Mouse (Mus musculus) liver, embryonic 15.5 days (tissue): Measurements from ENCODE around the gene Dennd4a. TPM values are rescaled to one million over a fixed set of nuclear protein-coding genes. Genes with fewer than 3 reads are reported as not detected.
A peak's percentile ranks its signal among the peaks of the same experiment; 100 is the strongest.
"Not testable (repeated sequence)": the region's sequence is repeated elsewhere in the genome, so short reads cannot be mapped to it uniquely, and the experiment has no call there.

Experiments
- ATAC-seq: fragments of 200-750 bp; cut with Nextera tagmentation; 2 replicates; pipeline ENCODE4 v1.8.0; 2017; ENCODE audit warnings: moderate number of reproducible peaks, mild to moderate bottlenecking, moderate library complexity; ENCODE audit not compliant: insufficient read depth
- H3K27ac ChIP-seq: fragments of 300-500 bp; sonication (generic); replicated peaks from 2 replicates; pipeline ENCODE4 v1.5.1; 2015; ENCODE audit warnings: mild to moderate bottlenecking, inconsistent platforms
- H3K27me3 ChIP-seq: fragments of 300-500 bp; sonication (generic); 2 replicates; pipeline ENCODE4 v1.6.1; 2015; ENCODE audit warnings: mild to moderate bottlenecking, inconsistent platforms
- H3K36me3 ChIP-seq: fragments of 300-500 bp; sonication (generic); replicated peaks from 2 replicates; pipeline ENCODE4 v1.6.1; 2015; ENCODE audit warnings: moderate library complexity, mild to moderate bottlenecking, inconsistent platforms
- H3K4me1 ChIP-seq: fragments of 300-500 bp; sonication (generic); replicated peaks from 2 replicates; pipeline ENCODE4 v1.6.1; 2015; ENCODE audit warnings: inconsistent platforms
- H3K4me2 ChIP-seq: fragments of 300-500 bp; sonication (generic); 2 replicates; pipeline ENCODE4 v1.6.1; 2015; ENCODE audit warnings: moderate library complexity, mild to moderate bottlenecking, inconsistent platforms
- H3K4me3 ChIP-seq: fragments of 300-500 bp; sonication (generic); replicated peaks from 2 replicates; pipeline ENCODE4 v1.5.1; 2015; ENCODE audit warnings: mild to moderate bottlenecking, inconsistent platforms
- H3K9ac ChIP-seq: fragments of 300-500 bp; sonication (generic); 2 replicates; pipeline ENCODE4 v1.6.1; 2015; ENCODE audit warnings: moderate library complexity, mild to moderate bottlenecking, inconsistent platforms
- H3K9me3 ChIP-seq: fragments of 300-500 bp; sonication (generic); replicated peaks from 2 replicates; pipeline ENCODE4 v1.6.1; 2016; ENCODE audit warnings: inconsistent platforms
- WGBS: fragments of 180-500 bp; shearing (Covaris S2); methylation state at CpG from one replicate; pipeline ENCODE4 v1.1.7; 2015; ENCODE audit warnings: mixed read lengths; ENCODE audit not compliant: insufficient replicate concordance; 5-methylcytosine and 5-hydroxymethylcytosine counted together
- polyA plus RNA-seq: library from polyadenylated mRNA; unstranded; fragments of >200 nt; fragmentation: Nextera tagmentation; extraction: Ambion mirVana; gene quantifications from 2 replicates; pipeline ENCODE4 v1.2.1, GENCODE M21; 2015

Gene Dennd4a
- polyA plus RNA-seq, 1 experiment from 2014 or later, result 34.2 TPM

GRCm38 (mm10) chr9:64814273-64814672 is 3.1 kb downstream of the Dennd4a start:
- H3K27me3 ChIP-seq, result no peaks in the 10 kb centered on the region
- no peaks in the 10 kb centered on the region for H3K9me3 ChIP-seq
- peak overlapping the region; percentile 8; the same call in 1 of the 2 replicates for H3K9ac ChIP-seq
- H3K4me1 ChIP-seq, result peaks cover 60% of the 10 kb centered on the region
- 67% methylated on average over 6 of the region's 6 CpGs for WGBS
- peaks cover 22% of the 10 kb centered on the region for H3K36me3 ChIP-seq
- ATAC-seq, result 0 out of 2 replicates have a peak, but pooled peaks have one; percentile 1
- H3K4me3 ChIP-seq, result peak overlapping the region; percentile 93
- peak overlapping the region; percentile 48 for H3K4me2 ChIP-seq
- peak overlapping the region; percentile 77 for H3K27ac ChIP-seq

GRCm38 (mm10) chr9:64819686-64820085 is 8.5 kb downstream of the Dennd4a start:
- not testable (repeated sequence) for ATAC-seq, H3K9me3 ChIP-seq, H3K4me3 ChIP-seq, H3K9ac ChIP-seq, H3K27me3 ChIP-seq, H3K4me2 ChIP-seq, H3K27ac ChIP-seq
- WGBS, result 90% methylated on average over 4 of the region's 4 CpGs
- Histone ChIP-seq H3K36me3 (peaks cover 15% of the 10 kb centered on the region; the same call in 1 of the 2 replicates), H3K4me1 (peaks cover 68% of the 10 kb centered on the region)

- H3K9ac ChIP-seq, result no peak overlapping the region
- H3K4me3 ChIP-seq, result no peak overlapping the region
- no peak overlapping the region for H3K27ac ChIP-seq
- no peak for ATAC-seq
- H3K4me1 ChIP-seq, result peaks cover 69% of the 10 kb centered on the region
- 70% methylated on average over 3 of the region's 3 CpGs for WGBS
- H3K27me3 ChIP-seq, result no peaks in the 10 kb centered on the region
- H3K9me3 ChIP-seq, result no peaks in the 10 kb centered on the region
- no peak overlapping the region for H3K4me2 ChIP-seq
- peaks cover 15% of the 10 kb centered on the region; the same call in 1 of the 2 replicates for H3K36me3 ChIP-seq
Observed at GRCm38 (mm10) chr9:64820086-64820795, 9.1 kb downstream of the Dennd4a start.

GRCm38 (mm10) chr9:64822235-64822634 is 11.1 kb downstream of the Dennd4a start:
- H3K4me3 ChIP-seq, result no peak overlapping the region
- peaks cover 23% of the 10 kb centered on the region for H3K36me3 ChIP-seq
- 0 out of 2 replicates have a peak overlapping the region, but pooled peaks have one; percentile 24 for H3K27ac ChIP-seq
- WGBS, result 59% methylated on average over 7 of the region's 7 CpGs
- H3K4me2 ChIP-seq, result peak overlapping the region; percentile 29
- no peak for ATAC-seq
- no peaks in the 10 kb centered on the region for H3K9me3 ChIP-seq
- H3K9ac ChIP-seq, result no peak overlapping the region
- H3K4me1 ChIP-seq, result peaks cover 68% of the 10 kb centered on the region
- no peaks in the 10 kb centered on the region for H3K27me3 ChIP-seq

- no peak for ATAC-seq
- peaks cover 69% of the 10 kb centered on the region for H3K4me1 ChIP-seq
- no peaks in the 10 kb centered on the region for H3K9me3 ChIP-seq
- no peak overlapping the region for H3K4me3 ChIP-seq
- H3K4me2 ChIP-seq, result no peak overlapping the region
- H3K27me3 ChIP-seq, result no peaks in the 10 kb centered on the region
- no peak overlapping the region for H3K9ac ChIP-seq
- 52% methylated on average over 5 of the region's 5 CpGs for WGBS
- H3K27ac ChIP-seq, result peak overlapping the region; percentile 3; the same call in 1 of the 2 replicates
- H3K36me3 ChIP-seq, result peaks cover 28% of the 10 kb centered on the region
Observed at GRCm38 (mm10) chr9:64824389-64825008, 13.4 kb downstream of the Dennd4a start.

- Histone ChIP-seq H3K9me3 (no peaks in the 10 kb centered on the region), H3K27ac (peak overlapping the region; percentile 61), H3K27me3 (no peaks in the 10 kb centered on the region), H3K4me3 (no peak overlapping the region), H3K36me3 (peaks cover 36% of the 10 kb centered on the region), H3K4me1 (peaks cover 74% of the 10 kb centered on the region), H3K4me2 (peak overlapping the region; percentile 25), H3K9ac (no peak overlapping the region)
- ATAC-seq, result no peak
- 12% methylated on average over 6 of the region's 6 CpGs for WGBS
Observed at GRCm38 (mm10) chr9:64830092-64830618, 19.0 kb downstream of the Dennd4a start.

GRCm38 (mm10) chr9:64830641-64831040 is 19.5 kb downstream of the Dennd4a start:
- peak overlapping the region; percentile 61 for H3K27ac ChIP-seq
- no peak for ATAC-seq
- peaks cover 37% of the 10 kb centered on the region for H3K36me3 ChIP-seq
- peak overlapping the region; percentile 25; the same call in 1 of the 2 replicates for H3K4me2 ChIP-seq
- H3K9ac ChIP-seq, result no peak overlapping the region
- 65% methylated on average over 7 of the region's 7 CpGs for WGBS
- no peaks in the 10 kb centered on the region for H3K27me3 ChIP-seq
- no peak overlapping the region for H3K4me3 ChIP-seq
- no peaks in the 10 kb centered on the region for H3K9me3 ChIP-seq
- peaks cover 75% of the 10 kb centered on the region for H3K4me1 ChIP-seq

- no peaks in the 10 kb centered on the region for H3K9me3 ChIP-seq
- 80% methylated on average over 2 of the region's 2 CpGs for WGBS
- peaks cover 72% of the 10 kb centered on the region for H3K4me1 ChIP-seq
- no peaks in the 10 kb centered on the region for H3K27me3 ChIP-seq
- H3K36me3 ChIP-seq, result peaks cover 38% of the 10 kb centered on the region
- H3K4me3 ChIP-seq, result no peak overlapping the region
- H3K27ac ChIP-seq, result peak overlapping the region; percentile 19; the same call in 1 of the 2 replicates
- no peak for ATAC-seq
- no peak overlapping the region for H3K4me2 ChIP-seq
- no peak overlapping the region for H3K9ac ChIP-seq
Observed at GRCm38 (mm10) chr9:64831760-64832159, 20.6 kb downstream of the Dennd4a start.

- Histone ChIP-seq H3K27me3 (no peaks in the 10 kb centered on the region), H3K4me1 (peaks cover 53% of the 10 kb centered on the region), H3K4me2 (peak overlapping the region; percentile 49), H3K9me3 (no peaks in the 10 kb centered on the region), H3K36me3 (peaks cover 51% of the 10 kb centered on the region), H3K9ac (no peak overlapping the region), H3K27ac (peak overlapping the region; percentile 65), H3K4me3 (peak overlapping the region; percentile 1; the same call in 1 of the 2 replicates)
- WGBS, result 22% methylated on average over 3 of the region's 3 CpGs
- ATAC-seq, result peak; percentile 84
Observed at GRCm38 (mm10) chr9:64834418-64834817, 23.3 kb downstream of the Dennd4a start.

GRCm38 (mm10) chr9:64845355-64845754 is 34.2 kb downstream of the Dennd4a start:
- Histone ChIP-seq H3K4me1 (peaks cover 17% of the 10 kb centered on the region), H3K9ac (no peak overlapping the region), H3K27ac (peak overlapping the region; percentile 31; the same call in 1 of the 2 replicates), H3K9me3 (no peaks in the 10 kb centered on the region), H3K4me2 (no peak overlapping the region), H3K27me3 (no peaks in the 10 kb centered on the region), H3K36me3 (peaks cover 78% of the 10 kb centered on the region), H3K4me3 (no peak overlapping the region)
- ATAC-seq, result peak; percentile 73
- 57% methylated on average over 4 of the region's 4 CpGs for WGBS

GRCm38 (mm10) chr9:64849548-64849947 is 38.4 kb downstream of the Dennd4a start:
- H3K9me3 ChIP-seq, result no peaks in the 10 kb centered on the region
- no peak overlapping the region for H3K4me3 ChIP-seq
- H3K4me1 ChIP-seq, result peaks cover 15% of the 10 kb centered on the region
- H3K36me3 ChIP-seq, result peaks cover 75% of the 10 kb centered on the region
- H3K27me3 ChIP-seq, result no peaks in the 10 kb centered on the region
- ATAC-seq, result no peak
- H3K9ac ChIP-seq, result no peak overlapping the region
- no peak overlapping the region for H3K27ac ChIP-seq
- 84% methylated on average over 1 of the region's 1 CpGs for WGBS
- no peak overlapping the region for H3K4me2 ChIP-seq
